Mouse (Mus musculus) A20 (cell line): ENCODE results near the gene Pcnx3.
A peak's percentile ranks its signal among the peaks of the same experiment; 100 is the strongest.
"Not testable (repeated sequence)": the region's sequence is repeated elsewhere in the genome, so short reads cannot be mapped to it uniquely, and the experiment has no call there.

Experiments
- DNase-seq: peaks from one replicate; pipeline ENCODE4 v3.0.0-alpha.2; 2011; ENCODE audit warnings: low read depth, low spot score

Pcnx3 gene

GRCm38 (mm10) chr19:5713255-5713654, 24.5 kb upstream of the Pcnx3 start:
- DNase-seq = no peak

- DNase-seq = peak; percentile 44
Observed at GRCm38 (mm10) chr19:5711907-5712460, 23.3 kb upstream of the Pcnx3 start.

DNA sequence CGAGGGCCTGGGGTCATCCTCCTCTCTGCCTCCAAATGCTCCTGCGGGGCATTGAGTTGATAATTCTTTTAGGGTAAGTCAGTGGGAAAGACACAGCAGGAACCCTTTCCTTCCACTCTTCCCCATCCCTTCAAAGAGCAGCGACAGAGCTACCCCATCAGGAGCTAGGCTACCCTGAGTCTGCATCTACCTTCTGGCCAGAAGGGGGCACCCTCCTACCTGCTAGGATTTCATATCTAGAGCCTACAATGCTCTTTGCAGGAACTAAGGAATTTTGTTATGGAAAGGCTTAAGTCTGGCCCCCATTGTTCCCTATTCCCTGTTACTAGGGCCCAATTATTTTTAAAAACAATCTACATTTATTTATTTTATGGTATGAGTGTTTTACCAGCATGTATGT, 22.5 kb upstream of the Pcnx3 start:
- peak; percentile 65 for DNase-seq

DNA sequence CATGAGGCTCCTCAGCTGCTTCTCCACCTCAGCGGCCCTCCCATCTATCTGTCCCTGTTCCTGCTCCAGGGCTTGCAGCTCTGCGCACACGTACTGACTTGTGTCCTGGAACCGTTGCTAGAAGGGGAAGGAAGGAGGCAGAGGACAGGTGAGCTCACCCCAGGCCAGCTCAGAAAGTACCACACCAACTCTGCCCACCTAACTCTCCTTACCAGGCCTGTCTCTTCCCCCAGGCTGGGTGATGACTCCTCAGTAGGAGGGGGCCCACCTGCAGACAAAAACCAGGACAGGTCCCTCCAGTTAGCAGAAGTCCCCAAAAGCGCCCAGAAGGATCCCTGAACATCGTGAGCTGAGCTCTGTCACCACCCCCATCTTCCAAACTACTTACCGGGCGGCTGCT, 21.9 kb upstream of the Pcnx3 start:
- DNase-seq = no peak

DNA sequence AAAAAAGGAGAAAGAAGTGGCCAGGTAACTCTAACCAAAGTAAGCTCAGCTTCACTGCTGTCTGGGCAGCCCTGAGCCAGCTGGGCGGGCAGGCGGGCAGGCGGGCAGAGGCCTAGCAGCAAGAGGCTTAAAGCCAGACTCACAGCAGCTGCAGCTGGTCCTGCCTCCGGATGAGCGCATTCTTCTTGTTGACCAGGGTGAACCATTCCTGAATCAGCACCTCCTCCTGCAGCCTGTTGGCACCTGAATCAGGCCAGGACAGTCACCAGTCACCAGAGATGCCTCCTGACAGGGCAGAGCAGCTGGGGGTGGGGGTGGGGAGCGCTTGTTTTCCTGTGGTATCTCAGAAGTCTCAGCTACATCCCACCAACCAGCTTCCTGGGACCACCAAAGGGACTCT, 21.4 kb upstream of the Pcnx3 start:
- DNase-seq = no peak

DNA sequence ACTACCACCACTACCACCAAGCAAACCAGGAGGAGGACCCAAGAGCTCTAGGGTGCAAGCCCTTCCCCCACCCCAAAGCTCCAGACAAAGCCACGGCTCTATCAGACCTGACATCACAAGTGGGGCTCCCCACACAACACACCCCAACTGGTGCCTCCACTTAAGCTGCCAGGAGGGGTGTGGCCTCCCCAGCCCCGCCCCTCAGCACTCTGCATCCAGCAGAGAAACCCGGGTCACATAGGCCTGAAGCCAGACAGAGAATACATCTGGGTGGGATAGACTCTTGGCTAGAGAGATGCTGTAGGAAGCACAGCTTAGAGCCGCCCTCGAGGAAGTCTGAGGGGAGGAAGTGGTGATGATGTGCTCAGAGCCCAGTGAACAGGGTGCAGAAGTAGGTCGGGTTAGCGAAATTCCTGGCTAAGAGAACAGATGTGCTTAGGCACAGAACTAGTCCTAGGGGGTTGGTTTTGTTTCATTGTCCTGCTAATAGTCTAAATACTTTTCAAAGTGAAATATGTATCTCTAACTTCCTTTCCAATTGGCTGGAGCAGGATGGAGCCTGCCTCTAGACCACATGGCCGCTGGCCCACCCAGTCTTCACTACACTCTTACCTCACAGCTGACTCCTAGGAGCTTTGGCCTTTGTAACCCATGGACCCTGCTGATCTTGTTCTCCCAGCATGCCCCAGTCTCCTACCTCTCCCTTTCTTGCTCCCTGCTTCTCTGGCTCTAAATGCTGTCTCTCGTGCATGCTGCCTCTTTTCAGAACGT, 16.3 kb upstream of the Pcnx3 start:
- no peak for DNase-seq

DNA sequence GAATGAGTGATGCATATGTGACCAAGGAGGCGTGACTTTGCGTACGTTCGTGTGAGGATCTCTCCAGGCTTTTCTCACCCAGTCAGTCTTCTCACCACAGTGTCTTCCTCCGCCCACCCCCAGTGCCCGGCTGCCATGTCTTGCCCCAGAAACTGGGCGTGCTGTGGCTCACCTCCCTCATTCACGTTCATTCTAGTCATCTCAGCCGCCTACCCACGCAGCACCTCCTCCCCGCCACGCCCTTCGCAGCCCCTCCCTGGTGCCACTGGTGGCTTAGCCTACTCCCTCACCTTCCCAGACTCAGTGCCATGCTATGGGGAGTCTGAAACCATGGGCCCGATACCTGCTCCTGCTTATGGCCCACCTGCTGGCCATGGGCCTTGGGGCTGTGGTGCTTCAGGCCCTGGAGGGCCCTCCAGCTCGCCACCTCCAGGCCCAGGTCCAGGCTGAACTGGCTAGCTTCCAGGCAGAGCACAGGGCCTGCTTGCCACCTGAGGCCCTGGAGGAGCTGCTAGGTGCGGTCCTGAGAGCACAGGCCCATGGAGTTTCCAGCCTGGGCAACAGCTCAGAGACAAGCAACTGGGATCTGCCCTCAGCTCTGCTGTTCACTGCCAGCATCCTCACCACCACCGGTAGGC, 15.6 kb upstream of the Pcnx3 start, which contains the start of gene Kcnk7:
Gene Kcnk7, plus strand, starts transcription at position 205 of the 638 bp plus-strand sequence.
- no peak for DNase-seq

DNA sequence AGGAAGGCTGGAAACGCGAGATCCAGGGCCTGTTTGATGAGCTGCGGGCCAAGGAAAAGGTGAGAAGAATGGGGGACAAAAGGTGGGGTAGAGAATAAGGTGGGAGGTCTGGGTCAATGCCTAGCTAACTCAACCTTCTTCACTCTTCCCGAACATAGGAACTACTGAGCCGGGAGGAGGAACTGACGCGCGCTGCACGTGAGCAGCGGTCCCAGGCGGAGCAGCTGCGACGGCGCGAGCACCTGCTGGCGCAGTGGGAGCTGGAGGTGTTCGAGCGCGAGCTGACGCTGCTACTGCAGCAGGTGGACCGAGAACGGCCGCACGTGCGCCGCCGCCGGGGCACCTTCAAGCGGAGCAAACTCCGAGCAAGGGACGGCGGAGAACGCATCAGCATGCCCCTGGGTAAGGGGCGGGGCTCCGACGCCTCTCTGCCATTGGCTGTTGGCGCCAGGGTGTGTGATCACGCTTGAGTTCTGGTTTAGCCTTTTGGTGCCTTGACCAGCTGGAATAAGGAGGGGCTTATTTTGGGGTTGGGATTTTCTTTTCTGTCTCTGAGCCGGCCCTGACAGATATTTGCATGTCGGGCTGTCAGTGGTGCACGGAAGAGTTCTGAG, 7.2 kb upstream of the Pcnx3 start:
- no peak for DNase-seq

DNA sequence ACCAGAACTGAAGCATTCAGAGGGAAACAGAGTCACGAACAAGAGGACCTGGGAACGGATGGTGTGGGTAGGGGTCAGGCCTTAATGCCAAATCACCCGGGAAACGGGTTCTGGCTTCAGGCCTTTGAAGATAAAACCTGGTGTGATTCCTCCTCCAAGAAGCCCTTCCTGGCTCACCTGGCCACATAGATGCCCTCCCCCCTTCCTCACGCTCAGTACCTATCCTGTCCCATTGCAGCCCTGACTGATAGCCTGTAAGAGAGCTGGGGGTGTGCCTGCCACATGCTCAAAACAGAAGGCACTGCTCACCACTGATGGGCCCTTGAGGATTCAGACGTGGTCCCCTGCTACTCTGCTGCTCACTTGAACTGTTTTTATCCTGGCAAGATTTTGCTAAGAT, 5.1 kb upstream of the Pcnx3 start:
- no peak for DNase-seq

DNA sequence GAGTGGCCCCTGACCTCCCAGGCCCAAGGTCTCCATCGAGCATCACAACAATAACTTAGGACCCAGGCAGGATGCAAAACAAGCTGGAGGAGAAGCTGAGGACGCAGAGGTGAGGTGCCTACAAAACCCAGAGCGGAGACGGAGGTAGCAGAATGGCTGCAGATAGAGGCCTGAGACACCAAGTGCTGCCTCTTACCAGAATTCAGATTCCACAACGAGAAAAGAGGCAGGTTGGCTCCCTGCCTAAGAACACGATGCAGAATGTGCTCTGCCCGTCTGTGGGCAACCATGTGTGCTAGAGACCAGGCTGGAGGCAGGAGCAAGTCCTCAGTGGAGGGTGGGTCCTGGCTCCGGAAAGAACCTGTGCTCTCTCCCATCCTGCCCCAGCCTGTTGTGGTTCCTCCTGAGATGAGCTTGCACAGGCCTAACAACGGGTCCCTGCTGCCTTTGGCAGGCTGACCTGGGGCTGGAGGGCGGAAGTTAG, 4.2 kb upstream of the Pcnx3 start:
- DNase-seq = no peak

- no peak for DNase-seq
Observed at GRCm38 (mm10) chr19:5692086-5692912, 3.6 kb upstream of the Pcnx3 start.

DNA sequence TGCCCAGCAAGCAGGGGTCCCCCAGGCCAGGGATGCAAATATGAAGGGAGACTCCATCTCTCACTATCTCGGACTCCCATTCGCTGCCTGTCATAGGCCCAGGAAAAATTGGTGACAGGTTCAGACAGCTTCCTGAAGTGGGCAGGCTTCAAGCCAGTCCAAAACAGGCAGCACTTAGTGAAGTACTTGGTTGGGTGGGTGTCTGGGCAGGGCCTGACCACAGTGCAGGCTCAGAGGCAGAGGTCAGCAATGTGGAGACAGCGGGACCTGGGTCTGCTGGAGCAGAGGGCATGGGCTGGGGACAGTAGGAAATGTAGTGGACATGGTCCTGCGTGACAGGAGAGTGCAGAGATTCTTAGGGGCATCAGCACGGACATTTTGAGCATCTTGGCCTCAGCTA, 2.9 kb upstream of the Pcnx3 start:
- no peak for DNase-seq

GRCm38 (mm10) chr19:5690343-5690735, 1.6 kb upstream of the Pcnx3 start:
- DNase-seq = no peak

- peak; percentile 91 for DNase-seq
Observed at GRCm38 (mm10) chr19:5689565-5690342, 1.0 kb upstream of the Pcnx3 start.

GRCm38 (mm10) chr19:5689088-5689428, 350 bp upstream of the Pcnx3 start:
- DNase-seq = no peak

DNA sequence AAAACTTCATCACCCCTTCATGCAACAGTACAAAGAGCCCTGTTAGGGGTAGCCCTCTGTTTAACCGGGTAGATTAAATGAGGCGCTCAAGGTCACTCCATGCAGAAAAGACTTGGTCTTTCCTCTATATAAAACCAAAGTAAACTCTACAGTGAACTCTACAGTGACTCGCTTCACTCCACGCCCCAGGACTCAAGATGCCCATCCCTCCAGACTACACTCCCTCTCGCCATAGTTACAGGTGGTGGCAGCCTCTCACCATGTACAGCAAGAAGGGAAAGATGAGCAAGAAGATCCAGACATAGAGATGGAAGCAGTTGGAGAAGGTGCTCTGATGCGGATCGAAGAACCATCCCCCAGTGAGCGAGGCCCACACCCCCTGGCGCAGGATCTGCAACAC, 970 bp downstream of the Pcnx3 start:
- DNase-seq = peak; percentile 40

DNA sequence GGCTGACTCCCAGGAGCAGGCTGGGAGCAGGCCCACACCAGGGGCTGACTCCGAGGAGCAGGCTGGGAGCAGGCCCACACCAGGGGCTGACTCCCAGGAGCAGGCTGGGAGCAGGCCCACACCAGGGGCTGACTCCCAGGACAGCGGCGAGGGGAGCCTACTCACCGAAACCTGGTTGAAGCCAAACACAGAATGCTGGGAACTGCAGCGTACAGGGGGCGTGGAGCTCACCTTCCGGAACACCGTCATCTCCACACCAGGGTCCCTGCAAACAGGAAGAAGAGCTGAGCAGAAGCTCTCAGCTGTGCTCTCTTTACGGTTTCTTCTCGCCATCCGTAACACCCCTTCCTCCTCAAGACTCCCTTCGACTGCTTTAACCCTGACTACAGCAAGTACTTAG, 1.8 kb downstream of the Pcnx3 start:
- not testable (repeated sequence) for DNase-seq

GRCm38 (mm10) chr19:5686437-5686836, 2.3 kb downstream of the Pcnx3 start:
- DNase-seq = no peak

DNA sequence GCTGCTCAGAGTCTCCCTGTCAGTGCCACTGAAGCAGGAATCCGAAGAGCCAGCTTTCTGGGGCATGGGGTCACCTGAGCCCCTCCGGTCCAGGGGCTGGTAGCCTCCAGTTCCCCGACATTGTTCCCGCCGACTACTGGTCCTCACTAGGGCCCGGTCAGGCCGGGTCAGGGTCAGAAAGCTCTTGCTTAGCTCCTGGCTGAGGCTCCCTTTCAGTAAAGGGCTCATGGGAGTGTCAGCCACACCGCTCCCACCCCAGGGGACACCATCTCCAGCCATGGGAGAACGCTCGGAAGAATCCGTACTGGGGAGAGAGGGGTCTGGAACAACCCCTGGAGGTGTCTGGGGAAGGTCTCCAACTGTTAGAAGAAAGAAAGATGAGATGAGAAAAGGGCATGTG, 2.8 kb downstream of the Pcnx3 start:
- DNase-seq = no peak

GRCm38 (mm10) chr19:5685431-5685830, 3.3 kb downstream of the Pcnx3 start:
- DNase-seq = no peak

- no peak for DNase-seq
Observed at GRCm38 (mm10) chr19:5684985-5685384, 3.7 kb downstream of the Pcnx3 start.
